Mouse (Mus musculus) retina, postnatal 7 days (tissue): ENCODE measurements around the gene March11.

ENCODE experiments used
- DNase-seq: peaks from one replicate; pipeline ENCODE4 v3.0.0-alpha.2; 2012; ENCODE audit warnings: low read depth, low spot score

March11 gene

DNA sequence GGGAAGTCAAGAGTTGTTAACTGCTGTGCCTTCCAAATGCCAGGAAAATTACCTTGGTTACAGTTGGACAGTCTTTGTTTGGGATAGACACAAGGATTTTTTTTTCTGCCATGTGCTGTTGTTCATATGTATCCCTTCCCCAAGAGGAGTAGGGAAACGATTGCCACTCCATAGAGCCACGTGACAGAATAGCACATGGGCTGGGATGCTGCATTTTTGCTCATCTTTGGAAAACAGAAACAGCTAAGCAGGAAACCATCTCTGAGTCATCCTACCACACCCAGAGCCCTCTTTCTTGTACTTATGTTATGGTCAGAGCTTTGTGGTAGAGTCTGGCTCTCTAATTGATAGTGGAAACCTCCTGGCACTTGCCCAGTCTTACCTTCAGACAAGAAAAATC is 65.4 kb downstream of the March11 start:
- no peak for DNase-seq

DNA sequence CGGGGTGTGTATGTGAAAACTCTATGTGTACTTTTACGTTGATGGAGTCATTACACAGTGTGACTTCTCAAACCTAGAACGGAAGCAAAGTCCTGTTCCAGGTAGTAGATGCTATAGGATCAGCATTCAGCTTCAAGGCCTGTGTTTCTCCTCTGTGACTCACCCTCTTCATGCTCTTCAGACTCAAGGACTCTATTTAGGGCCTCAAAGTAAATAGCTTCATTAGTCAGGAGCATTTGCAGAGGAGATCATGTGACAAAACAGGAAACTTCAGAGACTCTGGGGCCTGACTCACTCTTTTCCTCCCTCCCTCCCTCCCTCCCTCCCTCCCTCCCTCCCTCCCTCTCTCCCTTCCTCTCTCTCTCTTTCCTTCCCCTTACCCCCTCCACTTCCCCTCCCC is 66.1 kb downstream of the March11 start:
- no peak for DNase-seq

DNA sequence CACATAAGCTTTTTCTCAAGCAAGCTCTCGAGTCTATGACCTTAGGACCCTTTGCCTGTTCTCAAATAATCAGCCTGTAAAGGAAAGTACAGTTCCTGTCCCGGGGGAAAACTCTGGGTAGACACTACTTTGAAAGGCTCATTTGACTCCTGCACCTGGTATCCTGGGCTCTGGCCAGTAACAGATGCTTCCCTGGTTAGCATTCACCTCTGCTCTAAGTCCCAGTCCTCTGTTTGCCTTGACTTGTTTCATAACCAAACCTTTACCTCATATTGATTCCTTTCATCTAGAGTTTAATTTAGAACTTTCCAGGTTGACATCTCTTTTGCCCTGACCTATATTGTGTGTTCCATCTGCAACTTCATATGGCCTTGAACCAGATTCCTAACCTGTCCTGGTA is 68.5 kb downstream of the March11 start:
- no peak for DNase-seq

DNA sequence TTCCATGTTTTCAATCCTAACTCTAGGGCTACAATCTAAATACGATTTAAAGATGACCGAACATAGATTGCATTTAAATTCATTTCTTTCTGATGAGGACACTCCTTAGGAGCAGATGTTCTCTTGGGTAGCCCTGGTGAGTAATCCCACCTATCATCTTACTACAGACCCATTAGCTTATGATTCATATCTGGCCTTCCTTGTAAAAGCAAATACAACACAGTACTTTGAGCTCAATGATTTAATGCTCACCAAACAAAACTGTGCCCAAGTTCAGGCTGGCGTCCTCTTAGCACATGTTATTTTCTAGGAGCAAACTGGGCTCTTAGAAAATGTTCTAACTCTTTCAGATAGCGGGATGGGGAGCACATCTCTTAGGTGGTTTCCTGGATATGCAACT is 70.0 kb downstream of the March11 start:
- DNase-seq: no peak

DNA sequence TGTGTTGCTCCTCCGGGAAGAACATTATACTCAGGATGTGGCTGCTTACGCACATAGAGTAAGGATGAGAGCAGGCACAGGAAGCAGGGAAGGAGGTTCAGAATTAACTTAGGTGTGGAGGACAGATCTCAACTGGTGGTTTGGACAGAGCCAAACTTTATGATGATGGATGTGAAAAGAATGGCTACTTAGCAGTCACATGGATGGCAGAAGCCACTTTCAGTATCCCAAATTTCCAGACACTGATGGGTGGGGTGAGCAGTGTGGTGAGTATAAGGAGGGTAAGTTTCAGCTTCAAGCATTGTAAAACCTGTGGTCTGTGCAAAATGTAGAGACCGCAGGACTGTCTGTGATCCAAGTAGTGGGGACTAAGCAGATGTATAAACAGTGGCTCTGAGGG is 71.0 kb downstream of the March11 start:
- DNase-seq: no peak

DNA sequence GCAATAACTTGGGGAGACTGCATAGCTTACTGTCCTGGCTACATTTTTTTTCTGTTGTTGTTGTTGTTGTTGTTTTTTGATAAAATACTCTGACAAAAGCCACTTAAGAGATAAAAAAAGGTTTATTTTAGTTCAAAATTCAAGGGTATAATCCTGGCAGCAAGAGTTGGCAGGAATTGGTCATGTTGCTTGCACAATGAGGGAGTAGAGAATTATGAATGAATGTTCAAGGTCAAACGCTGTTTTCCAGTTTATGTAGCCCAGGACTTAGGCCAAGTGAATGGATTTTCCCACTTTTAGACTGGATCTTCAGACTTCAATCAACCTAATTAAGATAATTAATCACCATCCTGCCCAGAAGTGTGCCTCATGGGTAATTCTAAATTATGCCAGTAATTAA is 72.0 kb downstream of the March11 start:
- DNase-seq: no peak

DNA sequence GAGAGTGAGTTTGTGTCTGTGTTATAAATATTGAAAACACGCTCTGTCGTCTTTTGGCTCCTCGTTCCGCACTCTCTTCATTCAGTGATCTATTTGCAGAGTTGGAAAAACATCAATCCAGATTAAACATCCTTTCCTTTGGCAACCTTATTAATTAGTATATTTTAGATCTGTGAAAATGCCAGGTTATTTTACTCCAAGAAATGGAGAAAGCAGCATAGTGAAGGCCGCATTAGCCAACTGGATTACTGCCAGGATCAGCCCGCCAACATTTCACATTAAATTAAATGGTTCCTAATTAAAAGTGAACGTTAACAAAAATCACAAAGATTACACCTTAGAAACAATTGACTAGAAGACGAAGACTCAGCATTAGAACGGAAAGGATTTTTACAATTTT is 81.2 kb downstream of the March11 start:
- DNase-seq: no peak

DNA sequence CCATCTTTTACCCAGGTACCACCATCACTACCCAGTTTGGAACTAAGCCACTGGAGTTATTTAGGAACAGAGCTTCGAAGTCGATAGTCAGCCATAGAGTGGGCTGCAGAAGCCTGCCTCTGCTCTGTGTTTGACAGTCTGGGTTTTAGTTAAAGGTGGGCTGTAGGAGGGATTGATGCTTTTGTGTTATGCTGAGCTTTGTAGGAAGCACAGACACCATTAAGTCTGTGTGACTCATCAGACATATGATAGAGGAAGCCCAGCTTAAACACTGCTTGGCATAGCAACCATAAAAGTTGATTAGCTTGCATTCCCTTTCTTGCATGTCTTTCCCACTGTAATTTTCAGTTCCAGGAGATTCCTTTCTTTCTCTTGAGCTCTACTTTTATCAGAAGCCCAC is 87.7 kb downstream of the March11 start:
- DNase-seq: no peak

DNA sequence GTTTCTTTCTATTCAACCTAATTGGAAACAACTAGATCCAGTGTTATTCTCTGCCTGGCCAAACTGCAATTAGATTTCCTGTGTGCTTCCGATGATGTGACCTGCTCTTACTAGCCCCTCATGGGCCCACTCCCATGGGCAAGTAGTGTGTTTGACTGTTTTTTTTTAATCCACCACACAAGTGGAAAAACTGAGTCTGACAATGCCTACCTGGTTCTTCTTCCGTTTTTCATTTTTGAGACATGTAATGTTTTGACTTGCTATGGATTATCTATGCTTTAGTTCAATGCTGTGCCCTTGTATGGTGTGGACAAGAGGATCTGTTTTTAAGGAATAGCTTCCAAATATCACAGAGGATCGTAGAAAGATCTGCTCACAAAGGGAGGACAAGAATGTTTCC is 116.4 kb downstream of the March11 start:
- no peak for DNase-seq

DNA sequence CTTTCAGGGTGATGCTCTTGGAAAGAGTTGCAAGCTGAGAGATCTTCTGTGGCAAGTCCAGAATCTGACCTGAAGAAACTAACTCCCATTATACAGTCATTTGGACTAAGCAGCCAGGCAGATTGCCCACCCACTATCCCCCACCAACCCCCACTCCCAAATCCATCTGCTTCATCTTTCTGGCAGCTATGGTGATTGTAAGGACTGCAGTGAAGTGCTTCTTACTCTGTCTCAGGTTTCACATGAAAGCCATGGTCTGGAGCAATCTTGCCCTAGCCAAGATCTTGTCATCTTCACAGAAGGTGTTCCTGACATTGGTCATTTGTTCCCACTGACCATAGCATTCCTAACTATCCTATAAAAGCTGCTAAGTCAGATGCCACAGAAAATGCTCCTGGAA is 117.4 kb downstream of the March11 start:
- DNase-seq: no peak

DNA sequence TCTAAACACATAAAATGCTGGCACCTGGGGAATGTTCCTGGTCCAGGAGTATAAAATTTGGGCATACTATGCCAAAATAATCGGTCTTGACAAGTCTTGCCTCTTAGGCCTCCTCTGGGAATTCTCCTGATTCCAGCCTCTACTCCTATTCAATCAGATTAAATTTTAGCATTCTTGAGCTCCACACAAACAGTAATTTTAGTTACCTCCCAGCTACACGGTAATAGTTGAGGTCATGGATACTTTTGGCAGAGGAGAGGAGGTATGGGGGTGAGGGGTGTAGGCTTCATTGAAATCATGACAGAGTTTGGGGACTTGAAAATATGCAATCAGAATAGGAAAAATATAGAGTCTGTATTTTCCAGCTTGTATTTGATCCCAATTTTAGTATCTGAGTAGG is 121.7 kb downstream of the March11 start:
- no peak for DNase-seq

DNA sequence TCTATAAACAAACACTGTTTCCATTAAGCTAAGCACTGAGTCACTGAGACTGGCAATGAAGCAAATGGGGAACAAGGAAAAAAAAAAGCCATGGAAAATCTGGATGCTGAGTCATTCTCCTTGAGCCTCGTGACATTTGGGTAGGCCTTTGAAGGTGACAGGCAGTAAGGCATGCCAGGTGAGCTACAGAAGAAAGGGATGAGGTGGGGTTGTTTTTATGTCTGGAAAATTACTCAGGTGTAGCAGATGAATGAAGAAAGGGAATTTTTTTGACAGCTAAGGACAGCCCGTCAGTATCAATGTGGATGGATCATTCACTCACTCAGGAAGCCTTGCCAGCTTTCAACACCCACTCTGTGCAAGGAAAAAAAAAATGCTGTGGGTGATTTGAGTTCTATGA is 123.8 kb downstream of the March11 start:
- DNase-seq: no peak

DNA sequence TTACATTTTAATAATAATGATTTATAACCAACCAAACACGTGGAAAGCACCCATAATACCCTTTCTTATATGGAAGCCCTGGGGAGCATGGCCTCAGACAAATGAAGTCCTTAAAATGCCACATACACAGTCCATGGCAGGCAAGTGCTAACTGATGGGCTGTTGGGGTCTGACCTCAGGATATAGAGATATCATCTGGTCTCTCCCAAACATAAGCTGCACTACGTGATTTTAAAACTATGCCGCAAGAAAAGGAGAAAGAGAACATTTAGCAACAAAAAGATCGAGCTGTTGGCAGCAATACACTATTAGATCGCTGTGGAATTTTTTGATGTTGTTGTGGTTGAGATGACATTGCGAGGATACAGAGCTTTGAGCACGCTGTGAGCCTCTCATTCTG is 126.9 kb downstream of the March11 start:
- no peak for DNase-seq

DNA sequence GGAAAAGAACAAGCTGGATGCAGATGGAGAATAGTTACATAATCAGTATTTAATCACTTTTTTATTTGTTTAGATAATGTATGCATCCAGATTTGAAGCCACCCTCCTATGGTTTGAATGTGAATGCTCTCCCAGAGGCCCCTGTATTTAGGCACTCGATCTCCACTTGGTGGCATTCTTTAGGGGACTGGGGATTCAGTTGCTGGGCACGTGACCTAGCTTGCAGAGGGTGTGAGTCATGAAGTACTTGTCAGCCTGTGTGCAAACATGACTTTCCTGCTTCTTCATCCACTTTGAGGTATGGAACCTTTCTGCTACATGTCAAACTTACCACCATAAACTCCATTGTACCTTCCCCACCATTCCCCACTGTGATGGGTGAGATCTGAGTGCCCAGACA is 128.3 kb downstream of the March11 start:
- no peak for DNase-seq
